Mouse (Mus musculus) MEL (cell line): ENCODE results near the gene Git1. TPM values are rescaled to one million over a fixed set of nuclear protein-coding genes. Genes with fewer than 3 reads are reported as not detected.

Experiments
- DNase-seq: peaks from one replicate; pipeline ENCODE4 v3.0.0; 2011; ENCODE audit warnings: low read depth, low spot score
- H3K27ac ChIP-seq: 2 replicates; pipeline ENCODE4 v1.5.1; 2012; ENCODE audit warnings: low read depth, mild to moderate bottlenecking, control low read depth, low read length, moderate library complexity; ENCODE audit not compliant: control insufficient read depth
- H3K27me3 ChIP-seq, 2 experiments: fragments of 150-350 bp in 1 of 2; sonication (generic) in 1 of 2; 2 replicates each; pipeline ENCODE4 v1.6.1; 2012; ENCODE audit warnings: low read length in 2 of 2, mild to moderate bottlenecking in 2 of 2, improper control_type of control experiment in 1 of 2, moderate library complexity in 1 of 2; ENCODE audit not compliant: insufficient read depth in 2 of 2, control insufficient read depth in 1 of 2
- H3K36me3 ChIP-seq, 2 experiments: 2 replicates each; pipeline ENCODE4 v1.6.1; 2012 to 2014; ENCODE audit warnings: low read length in 2 of 2, improper control_type of control experiment in 1 of 2, inconsistent platforms in 1 of 2, mild to moderate bottlenecking in 1 of 2; ENCODE audit not compliant: insufficient read depth in 2 of 2, control insufficient read depth in 1 of 2
- H3K4me1 ChIP-seq, 2 experiments: fragments of 150-350 bp in 1 of 2; sonication (generic) in 1 of 2; 2 replicates each; pipeline ENCODE4 v1.6.1; 2012; ENCODE audit warnings: low read length in 2 of 2, improper control_type of control experiment in 1 of 2, mild to moderate bottlenecking in 1 of 2; ENCODE audit not compliant: insufficient read depth in 2 of 2, control insufficient read depth in 1 of 2
- H3K4me3 ChIP-seq, 2 experiments: fragments of 150-350 bp in 1 of 2; sonication (generic) in 1 of 2; 2 replicates each; pipeline ENCODE4 v1.5.1; 2012; ENCODE audit warnings: low read depth in 2 of 2, low read length in 2 of 2, mild to moderate bottlenecking in 2 of 2, moderate library complexity in 2 of 2, control low read depth in 1 of 2, improper control_type of control experiment in 1 of 2; ENCODE audit not compliant: control insufficient read depth in 1 of 2, insufficient read depth in 1 of 2
- H3K79me2 ChIP-seq: 2 replicates; pipeline ENCODE4 v1.6.1; 2012; ENCODE audit warnings: mild to moderate bottlenecking, low read length, moderate library complexity; ENCODE audit not compliant: control insufficient read depth, poor library complexity, insufficient read depth
- H3K9ac ChIP-seq: 2 replicates; pipeline ENCODE4 v1.6.1; 2012; ENCODE audit warnings: low read depth, mild to moderate bottlenecking, control low read depth, low read length, moderate library complexity; ENCODE audit not compliant: control insufficient read depth, poor library complexity, severe bottlenecking
- H3K9me3 ChIP-seq: fragments of 150-350 bp; sonication (generic); replicated peaks from 2 replicates; pipeline ENCODE4 v1.6.1; 2012; ENCODE audit warnings: mild to moderate bottlenecking, low read length, improper control_type of control experiment, moderate library complexity; ENCODE audit not compliant: insufficient read depth
- BHLHE40 ChIP-seq: IDR thresholded peaks from 2 replicates; pipeline ENCODE4 v1.6.1; 2012; ENCODE audit warnings: low read depth, mild to moderate bottlenecking, inconsistent platforms, low read length, improper control_type of control experiment, borderline replicate concordance
- CHD1 ChIP-seq: IDR thresholded peaks from 2 replicates; pipeline ENCODE4 v1.6.1; 2012; ENCODE audit warnings: low read depth, mild to moderate bottlenecking, inconsistent platforms, low read length, improper control_type of control experiment
- CHD2 ChIP-seq: IDR thresholded peaks from 2 replicates; pipeline ENCODE4 v1.6.1; 2011; ENCODE audit warnings: low read length, improper control_type of control experiment
- CTCF ChIP-seq, 3 experiments: IDR thresholded peaks in 2 of 3; conservative IDR thresholded peaks in 1 of 3; 2 replicates each; pipeline ENCODE4 v1.5.1; 2011 to 2012; ENCODE audit warnings: low read length in 3 of 3, low read depth in 2 of 3, mild to moderate bottlenecking in 2 of 3, improper control_type of control experiment in 1 of 3, inconsistent platforms in 1 of 3, mixed read lengths in 1 of 3, moderate library complexity in 1 of 3; ENCODE audit not compliant: control insufficient read depth in 1 of 3, insufficient read depth in 1 of 3, poor library complexity in 1 of 3, severe bottlenecking in 1 of 3
- E2F4 ChIP-seq: IDR thresholded peaks from 2 replicates; pipeline ENCODE4 v1.6.1; 2011; ENCODE audit warnings: low read depth, low read length, improper control_type of control experiment, borderline replicate concordance
- ELF1 ChIP-seq: IDR thresholded peaks from 2 replicates; pipeline ENCODE4 v1.6.1; 2014; ENCODE audit warnings: low read depth, mild to moderate bottlenecking, inconsistent platforms, low read length, improper control_type of control experiment, moderate library complexity
- EP300 ChIP-seq, 2 experiments: IDR thresholded peaks; 2 replicates each; pipeline ENCODE4 v1.6.1; 2011; ENCODE audit warnings: improper control_type of control experiment in 2 of 2, low read length in 2 of 2, low read depth in 1 of 2, mild to moderate bottlenecking in 1 of 2
- ETS1 ChIP-seq: IDR thresholded peaks from 2 replicates; pipeline ENCODE4 v1.6.1; 2012; ENCODE audit warnings: low read depth, mild to moderate bottlenecking, inconsistent platforms, low read length, improper control_type of control experiment, moderate library complexity
- GATA1 ChIP-seq: IDR thresholded peaks from 2 replicates; pipeline ENCODE4 v1.6.1; 2011; ENCODE audit warnings: low read depth, low read length, improper control_type of control experiment
- HCFC1 ChIP-seq: IDR thresholded peaks from 2 replicates; pipeline ENCODE4 v1.6.1; 2012; ENCODE audit warnings: low read depth, mild to moderate bottlenecking, inconsistent platforms, low read length, improper control_type of control experiment, moderate library complexity
- JUND ChIP-seq: IDR thresholded peaks from 2 replicates; pipeline ENCODE4 v1.6.1; 2011; ENCODE audit warnings: low read depth, mild to moderate bottlenecking, improper control_type of control experiment, low read length
- MAZ ChIP-seq: IDR thresholded peaks from 2 replicates; pipeline ENCODE4 v1.6.1; 2012; ENCODE audit warnings: low read depth, mild to moderate bottlenecking, inconsistent platforms, low read length, improper control_type of control experiment
- MEF2A ChIP-seq: IDR thresholded peaks from 2 replicates; pipeline ENCODE4 v1.6.1; 2014; ENCODE audit warnings: low read depth, mild to moderate bottlenecking, inconsistent platforms, low read length, improper control_type of control experiment; ENCODE audit not compliant: poor library complexity, insufficient replicate concordance, severe bottlenecking; ENCODE audit errors: extremely low read depth
- MXI1 ChIP-seq: IDR thresholded peaks from 2 replicates; pipeline ENCODE4 v1.6.1; 2011; ENCODE audit warnings: mild to moderate bottlenecking, low read depth, low read length, improper control_type of control experiment
- MYB ChIP-seq: IDR thresholded peaks from 2 replicates; pipeline ENCODE4 v1.6.1; 2011; ENCODE audit warnings: mild to moderate bottlenecking, low read depth, low read length, improper control_type of control experiment
- MYC ChIP-seq: IDR thresholded peaks from 2 replicates; pipeline ENCODE4 v1.6.1; 2011; ENCODE audit warnings: low read depth, mild to moderate bottlenecking, low read length, improper control_type of control experiment, moderate library complexity
- NELFE ChIP-seq: IDR thresholded peaks from 2 replicates; pipeline ENCODE4 v1.6.1; 2011; ENCODE audit warnings: low read depth, low read length, improper control_type of control experiment
- POLR2A ChIP-seq, 2 experiments: IDR thresholded peaks; 2 replicates each; pipeline ENCODE4 v1.6.1; 2011 to 2012; ENCODE audit warnings: low read length in 2 of 2, mild to moderate bottlenecking in 2 of 2, control low read depth in 1 of 2, improper control_type of control experiment in 1 of 2, low read depth in 1 of 2, moderate library complexity in 1 of 2; ENCODE audit not compliant: control insufficient read depth in 1 of 2, insufficient read depth in 1 of 2, poor library complexity in 1 of 2
- POLR2AphosphoS2 ChIP-seq: IDR thresholded peaks from 2 replicates; pipeline ENCODE4 v1.6.1; 2011; ENCODE audit warnings: low read length, improper control_type of control experiment
- RCOR1 ChIP-seq: IDR thresholded peaks from 2 replicates; pipeline ENCODE4 v1.6.1; 2012; ENCODE audit warnings: low read depth, mild to moderate bottlenecking, inconsistent platforms, low read length, improper control_type of control experiment
- SIN3A ChIP-seq: IDR thresholded peaks from 2 replicates; pipeline ENCODE4 v1.6.1; 2012; ENCODE audit warnings: low read length, improper control_type of control experiment, inconsistent platforms
- SMC3 ChIP-seq: IDR thresholded peaks from 2 replicates; pipeline ENCODE4 v1.6.1; 2011; ENCODE audit warnings: low read depth, low read length, improper control_type of control experiment
- TAL1 ChIP-seq: IDR thresholded peaks from 2 replicates; pipeline ENCODE4 v1.6.1; 2012; ENCODE audit warnings: mild to moderate bottlenecking, inconsistent platforms, low read length, moderate library complexity, mixed read lengths
- TBP ChIP-seq: IDR thresholded peaks from 2 replicates; pipeline ENCODE4 v1.8.0; 2011; ENCODE audit warnings: low read depth, low read length, improper control_type of control experiment
- TCF12 ChIP-seq: IDR thresholded peaks from 2 replicates; pipeline ENCODE4 v1.6.1; 2014; ENCODE audit warnings: low read depth, mild to moderate bottlenecking, inconsistent platforms, low read length, improper control_type of control experiment, moderate library complexity
- ZNF384 ChIP-seq: IDR thresholded peaks from 2 replicates; pipeline ENCODE4 v1.6.1; 2012; ENCODE audit warnings: low read depth, mild to moderate bottlenecking, inconsistent platforms, low read length, improper control_type of control experiment
- polyA plus RNA-seq, 2 experiments: library from polyadenylated mRNA; stranded (reverse) in 1 of 2; unstranded in 1 of 2; fragments of >175 nt in 1 of 2; fragments of >200 nt in 1 of 2; gene quantifications; 2 replicates each; pipeline versions ENCODE4 v1.2.1 to v1.2.4; 2012; ENCODE audit warnings: low replicate concordance in 2 of 2, low read depth in 1 of 2; ENCODE audit not compliant: insufficient read length in 2 of 2, insufficient read depth in 1 of 2, missing spikeins in 1 of 2
- total RNA-seq: library from RNA; depleted of rRNA; stranded (reverse); fragments of 300-350 nt; gene quantifications from 2 replicates; pipeline ENCODE4 v1.2.3, GENCODE M21; 2012

Gene Git1
- total and polyA plus RNA-seq, 3 experiments = 33.1 to 81.4 TPM; not detected in 1

DNA sequence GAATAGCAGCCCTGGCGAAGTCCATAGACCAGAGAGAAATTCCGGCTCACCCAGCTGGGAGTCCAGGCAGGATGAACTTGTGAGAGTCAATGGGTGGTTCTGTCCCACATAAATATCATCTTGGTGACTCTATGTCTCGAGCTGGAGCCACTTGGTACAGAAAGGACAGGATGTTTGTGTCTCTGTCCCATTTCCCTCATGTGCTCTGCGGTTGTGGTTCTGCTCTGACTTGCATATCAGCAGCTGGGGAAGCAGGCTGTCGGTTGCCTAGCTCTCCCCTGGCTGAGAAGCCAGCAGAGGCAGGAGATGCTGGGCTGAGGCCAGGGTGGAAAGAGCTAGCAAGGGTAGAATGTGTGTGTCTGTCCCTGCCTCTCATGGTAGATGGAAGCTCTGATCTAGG lies 25.7 kb downstream of the Git1 start, which contains the start of gene Gm10392 (continued):
- TF ChIP-seq E2F4 = no peak
- 0 out of 2 replicates have a peak, but pooled peaks have one; percentile 25 for TF ChIP-seq ETS1

DNA sequence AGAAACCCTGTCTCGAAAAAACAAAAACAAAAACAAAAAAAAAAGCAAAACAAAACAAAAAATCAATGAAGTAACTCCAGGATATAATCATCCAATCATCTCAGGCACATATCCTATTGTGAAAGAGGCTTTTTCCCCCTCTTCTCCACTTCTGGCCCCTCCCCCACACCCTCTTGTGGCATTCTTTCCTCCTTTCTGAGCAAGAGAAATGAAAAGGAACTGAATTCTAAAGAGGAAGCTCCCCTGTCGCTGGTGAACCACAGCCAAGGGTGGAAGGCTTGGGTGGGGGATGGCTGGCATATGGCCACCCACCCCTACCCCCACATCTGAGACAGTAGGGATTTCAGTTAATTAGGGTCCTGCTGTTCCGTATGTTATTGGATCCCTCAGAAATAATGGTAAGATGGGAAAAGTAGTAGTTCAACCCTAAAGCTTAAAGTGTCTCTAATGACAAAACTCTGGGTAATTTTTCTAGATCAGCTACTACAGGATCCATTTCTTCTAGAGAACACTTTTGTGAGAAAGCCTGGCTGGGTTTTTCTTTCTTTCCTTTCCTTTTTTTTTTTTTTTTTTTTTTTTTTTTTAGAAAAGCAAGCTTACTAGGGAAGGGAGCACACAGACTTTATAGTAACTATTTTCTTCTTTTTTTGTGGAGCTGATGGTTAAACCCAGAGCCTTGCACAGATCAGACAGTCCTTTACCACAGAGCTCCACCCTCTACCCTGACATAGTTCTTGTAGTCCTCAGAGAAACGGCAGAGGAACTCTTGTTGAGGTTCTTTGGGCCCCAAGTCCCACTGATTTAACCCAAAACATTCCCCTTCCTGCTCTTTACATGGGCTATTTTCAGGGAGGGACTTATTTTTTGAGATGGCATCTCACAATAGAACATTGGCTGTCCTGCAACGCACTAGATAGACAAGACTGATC lies 27.5 kb downstream of the Git1 start:
- H3K27me3 ChIP-seq = no peaks in the 10 kb centered on the region
- peak; percentile 89 for DNase-seq
- no peaks in the 10 kb centered on the region for H3K9me3 ChIP-seq
- H3K27ac ChIP-seq = peak overlapping the region; percentile 42; the same call in 1 of the 2 replicates
- TF ChIP-seq POLR2AphosphoS2 (no peak), BHLHE40 (peak; percentile 51; the same call in 1 of the 2 replicates), ELF1 (peak; percentile 46), CHD2 (peak; percentile 83), MAZ (peak; percentile 80), TAL1 (no peak), MYB (no peak), TBP (peak; percentile 68), POLR2A (IDR thresholded peaks at IDR 0.05; ENCODE audit: control insufficient read depth in 1 of 2, insufficient read depth in 1 of 2, low read depth in 1 of 2, low read length in 2 of 2, poor library complexity in 1 of 2) (no peak), ZNF384 (peak; percentile 64), EP300 (IDR thresholded peaks at IDR 0.05; ENCODE audit: low read depth in 1 of 2, low read length in 2 of 2) (peak; percentile 69 to 77), CTCF (IDR thresholded peaks at IDR 0.05 in 2 of 3, conservative IDR thresholded peaks at IDR 0.05 in 1 of 3; ENCODE audit: control insufficient read depth in 1 of 3, insufficient read depth in 1 of 3, low read depth in 2 of 3, low read length in 3 of 3, poor library complexity in 1 of 3, severe bottlenecking in 1 of 3) (peak in 1 of 3 experiments; percentile 23; a peak in 2 of 6 replicates), MXI1 (peak; percentile 21; the same call in 1 of the 2 replicates), NELFE (0 out of 2 replicates have a peak, but pooled peaks have one; percentile 31), HCFC1 (peak; percentile 50; the same call in 1 of the 2 replicates), MEF2A (no peak), TCF12 (peak; percentile 16; the same call in 1 of the 2 replicates), CHD1 (no peak; the same call in 1 of the 2 replicates), SIN3A (peak; percentile 66), JUND (peak; percentile 44; the same call in 1 of the 2 replicates), MYC (peak; percentile 28; the same call in 1 of the 2 replicates), ETS1 (peak; percentile 60; the same call in 1 of the 2 replicates), SMC3 (peak; percentile 27; the same call in 1 of the 2 replicates), RCOR1 (peak; percentile 71), GATA1 (0 out of 2 replicates have a peak, but pooled peaks have one; percentile 7)
- H3K9ac ChIP-seq = peak overlapping the region; percentile 31
- peaks cover 0 to 19% of the 10 kb centered on the region in 2 experiments; a peak in 2 of 4 replicates for H3K36me3 ChIP-seq
- no peaks in the 10 kb centered on the region for H3K79me2 ChIP-seq
- H3K4me3 ChIP-seq = peak overlapping the region in 1 of 2 experiments; percentile 8; a peak in 3 of 4 replicates
- H3K4me1 ChIP-seq = peaks cover 10 to 16% of the 10 kb centered on the region in 2 experiments
